Mouse (Mus musculus): ENCODE measurements around the gene Tagap1. TPM values are rescaled to one million over a fixed set of nuclear protein-coding genes. Genes with fewer than 3 reads are reported as not detected.
"Not testable (repeated sequence)": the region's sequence is repeated elsewhere in the genome, so short reads cannot be mapped to it uniquely, and the experiment has no call there.

The Tagap1 gene
- polyA plus RNA-seq, 1 experiment from 2014 or later, result 13.7 TPM

DNA sequence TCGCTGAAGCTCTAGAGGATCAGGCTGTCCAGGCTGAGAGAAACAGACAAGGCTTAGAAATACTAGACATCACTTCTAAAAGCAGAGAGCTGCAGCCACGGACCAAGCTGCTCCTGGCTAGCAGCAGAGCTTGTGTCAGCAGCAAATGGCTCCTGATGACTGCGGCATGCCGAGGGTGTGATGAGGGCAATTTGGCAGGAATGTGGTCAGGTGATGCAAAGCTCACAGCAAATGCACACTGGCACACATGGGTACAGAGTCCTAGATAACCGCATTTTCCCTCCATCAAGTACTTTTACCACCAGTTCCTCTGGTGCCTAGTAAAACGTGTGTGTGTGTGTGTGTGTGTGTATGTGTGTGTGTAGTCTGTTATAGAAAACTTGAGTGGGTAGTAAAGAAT, 46.9 kb downstream of the Tagap1 start:
- ATAC-seq (ENCODE audit: low read depth); H3K4me1 ChIP-seq (replicated peaks); H3K9me3 ChIP-seq (replicated peaks); H3K9ac ChIP-seq; H3K27me3 ChIP-seq; H3K27ac ChIP-seq; DNase-seq; H3K36me3 ChIP-seq; H3K4me2 ChIP-seq; H3K4me3 ChIP-seq (replicated peaks): not testable (repeated sequence)
- 67% methylated on average over 2 of the region's 6 CpGs for WGBS (ENCODE audit: insufficient replicate concordance)

Other genes with a start within 250 kb of the Tagap1 start
- gene Ezr, start 178.4 kb downstream of the Tagap1 start, polyA plus RNA-seq (2015; fragmentation: Nextera tagmentation; extraction: Ambion mirVana), result 55.6 and 63.1 TPM in 2 replicates
- 13.7 and 17.2 TPM in 2 replicates for gene Rsph3b, start 12.5 kb downstream of the Tagap1 start, polyA plus RNA-seq (2015; fragmentation: Nextera tagmentation; extraction: Ambion mirVana)
- gene Rnaset2b, start 9.5 kb upstream of the Tagap1 start, polyA plus RNA-seq (2015; fragmentation: Nextera tagmentation; extraction: Ambion mirVana), result 101 and 107 TPM in 2 replicates
- 0.09 TPM in 1 of 2 replicates, not detected in the other for gene Gm49721, start 17.7 kb upstream of the Tagap1 start, polyA plus RNA-seq (2015; fragmentation: Nextera tagmentation; extraction: Ambion mirVana)
- not detected in 2 replicates for gene Gm1604a, start 64.4 kb upstream of the Tagap1 start, polyA plus RNA-seq (2015; fragmentation: Nextera tagmentation; extraction: Ambion mirVana)
- gene Rps6ka2, start 209.0 kb upstream of the Tagap1 start, polyA plus RNA-seq (2015; fragmentation: Nextera tagmentation; extraction: Ambion mirVana), result 1.6 and 1.7 TPM in 2 replicates